Mouse (Mus musculus): ENCODE measurements around the gene Pglyrp1. TPM values are rescaled to one million over a fixed set of nuclear protein-coding genes. Genes with fewer than 3 reads are reported as not detected.

The Pglyrp1 gene
- polyA plus RNA-seq, 1 experiment from 2014 or later: 1.6 TPM

DNA sequence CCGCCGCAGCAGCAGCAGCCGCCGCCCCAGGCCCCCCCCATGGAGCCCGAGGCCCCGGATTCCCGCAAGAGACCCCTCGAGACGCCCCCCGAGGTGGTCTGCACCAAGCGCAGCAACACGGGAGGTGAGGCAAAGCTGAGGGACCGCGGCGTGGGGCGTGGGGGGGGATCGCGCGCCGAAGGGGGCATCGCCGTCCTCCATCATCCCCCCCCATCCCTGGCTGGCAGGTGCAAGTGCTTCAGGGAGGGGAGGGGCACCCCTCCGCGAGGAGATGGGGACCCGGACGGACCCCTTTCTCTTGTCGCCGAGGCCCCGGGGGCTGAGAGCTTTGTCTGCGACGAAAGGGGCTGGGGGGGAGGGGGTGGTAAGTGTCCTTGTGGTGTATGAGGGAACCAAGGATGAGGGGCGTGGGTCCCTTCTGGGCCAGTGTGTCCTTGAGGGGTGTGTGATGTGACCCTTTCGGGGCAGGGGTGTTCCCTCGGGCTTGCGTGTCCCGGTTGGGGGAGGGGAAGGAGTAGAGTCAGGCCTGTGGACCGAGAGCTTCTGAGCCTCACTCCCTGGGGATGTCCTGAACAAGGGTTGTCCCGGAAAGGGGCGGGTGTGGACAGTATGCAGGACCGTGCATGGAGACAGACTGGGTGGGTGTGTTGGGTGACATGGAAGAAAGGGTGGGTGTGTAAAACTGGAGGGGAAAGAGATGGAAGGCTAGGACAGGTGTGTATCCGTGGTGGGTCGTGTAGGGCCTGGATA is 55.1 kb downstream of the Pglyrp1 start:
- peak overlapping the region; percentile 58 for H3K4me3 ChIP-seq (ENCODE audit: low read depth, low read length)
- peaks cover 49% of the 10 kb centered on the region for H3K27me3 ChIP-seq (ENCODE audit: control insufficient read depth, insufficient read depth, low read length)
- H3K9ac ChIP-seq (ENCODE audit: low read depth, low read length): peak overlapping the region; percentile 65
- no peaks in the 10 kb centered on the region for H3K9me3 ChIP-seq (replicated peaks; ENCODE audit: control insufficient read depth, low read length)
- peak overlapping the region; percentile 91 for H3K4me2 ChIP-seq
- WGBS (ENCODE audit: insufficient replicate concordance): 2% methylated on average over 37 of the region's 42 CpGs
- peaks cover 8% of the 10 kb centered on the region for H3K4me1 ChIP-seq (ENCODE audit: control insufficient read depth, insufficient read depth, low read length)
- no peaks in the 10 kb centered on the region for H3K36me3 ChIP-seq (ENCODE audit: control insufficient read depth, insufficient read depth, low read length)
- ATAC-seq (replicated peaks; ENCODE audit: insufficient number of reproducible peaks, low FRiP score, low TSS enrichment): peak; percentile 41
- H3K27ac ChIP-seq (ENCODE audit: low read depth, low read length): no peak overlapping the region

GRCm38 (mm10) chr7:18926911-18927310 is 55.8 kb downstream of the Pglyrp1 start:
- no peak for ATAC-seq (replicated peaks; ENCODE audit: insufficient number of reproducible peaks, low FRiP score, low TSS enrichment)
- no peaks in the 10 kb centered on the region for H3K9me3 ChIP-seq (replicated peaks; ENCODE audit: control insufficient read depth, low read length)
- H3K4me3 ChIP-seq (ENCODE audit: low read depth, low read length): peak overlapping the region; percentile 58

GRCm38 (mm10) chr7:18927759-18928158 is 56.6 kb downstream of the Pglyrp1 start:
- H3K9ac ChIP-seq (ENCODE audit: low read depth, low read length): no peak overlapping the region
- H3K27ac ChIP-seq (ENCODE audit: low read depth, low read length): peak overlapping the region; percentile 17; the same call in 1 of the 2 replicates
- peaks cover 43% of the 10 kb centered on the region for H3K27me3 ChIP-seq (ENCODE audit: control insufficient read depth, insufficient read depth, low read length)
- no peak for ATAC-seq (replicated peaks; ENCODE audit: insufficient number of reproducible peaks, low FRiP score, low TSS enrichment)
- no peaks in the 10 kb centered on the region for H3K36me3 ChIP-seq (ENCODE audit: control insufficient read depth, insufficient read depth, low read length)
- no peak overlapping the region for H3K4me3 ChIP-seq (ENCODE audit: low read depth, low read length)
- H3K4me1 ChIP-seq (ENCODE audit: control insufficient read depth, insufficient read depth, low read length): peaks cover 8% of the 10 kb centered on the region
- no peaks in the 10 kb centered on the region for H3K9me3 ChIP-seq (replicated peaks; ENCODE audit: control insufficient read depth, low read length)
- peak overlapping the region; percentile 91 for H3K4me2 ChIP-seq
- 24% methylated on average over 3 of the region's 3 CpGs for WGBS (ENCODE audit: insufficient replicate concordance)

More at GRCm38 (mm10) chr7:18926911-18927310, 55.8 kb downstream of the Pglyrp1 start:
- peak overlapping the region; percentile 91 for H3K4me2 ChIP-seq
- peaks cover 46% of the 10 kb centered on the region for H3K27me3 ChIP-seq (ENCODE audit: control insufficient read depth, insufficient read depth, low read length)
- H3K4me1 ChIP-seq (ENCODE audit: control insufficient read depth, insufficient read depth, low read length): peaks cover 8% of the 10 kb centered on the region
- H3K36me3 ChIP-seq (ENCODE audit: control insufficient read depth, insufficient read depth, low read length): no peaks in the 10 kb centered on the region
- no peak overlapping the region for H3K27ac ChIP-seq (ENCODE audit: low read depth, low read length)
- H3K9ac ChIP-seq (ENCODE audit: low read depth, low read length): no peak overlapping the region
- 49% methylated on average over 6 of the region's 6 CpGs for WGBS (ENCODE audit: insufficient replicate concordance)

Other genes with a start within 250 kb of the Pglyrp1 start
- not detected in 2 replicates for gene Psg21, start 214.6 kb upstream of the Pglyrp1 start, polyA plus RNA-seq (2014; fragmentation: Nextera tagmentation; extraction: Ambion mirVana)
- gene Psg20, start 185.1 kb upstream of the Pglyrp1 start, polyA plus RNA-seq (2014; fragmentation: Nextera tagmentation; extraction: Ambion mirVana): not detected in 2 replicates
- not detected in 2 replicates for gene Psg22, start 153.2 kb upstream of the Pglyrp1 start, polyA plus RNA-seq (2014; fragmentation: Nextera tagmentation; extraction: Ambion mirVana)
- not detected in 2 replicates for gene Psg19, start 72.8 kb upstream of the Pglyrp1 start, polyA plus RNA-seq (2014; fragmentation: Nextera tagmentation; extraction: Ambion mirVana)
- gene Psg17, start 49.7 kb upstream of the Pglyrp1 start, polyA plus RNA-seq (2014; fragmentation: Nextera tagmentation; extraction: Ambion mirVana): 0.14 TPM in 1 of 2 replicates, not detected in the other
- gene Mill2, start 31.4 kb upstream of the Pglyrp1 start, polyA plus RNA-seq (2014; fragmentation: Nextera tagmentation; extraction: Ambion mirVana): not detected in 2 replicates
- 12.1 and 19.8 TPM in 2 replicates for gene Ccdc61, start 39.1 kb downstream of the Pglyrp1 start, polyA plus RNA-seq (2014; fragmentation: Nextera tagmentation; extraction: Ambion mirVana)
- 0.77 and 0.93 TPM in 2 replicates for gene Nova2, start 54.6 kb downstream of the Pglyrp1 start, polyA plus RNA-seq (2014; fragmentation: Nextera tagmentation; extraction: Ambion mirVana)
- gene Nanos2, start 116.1 kb downstream of the Pglyrp1 start, polyA plus RNA-seq (2014; fragmentation: Nextera tagmentation; extraction: Ambion mirVana): not detected in 2 replicates
- 2.1 and 2.2 TPM in 2 replicates for gene Mypop, start 119.9 kb downstream of the Pglyrp1 start, polyA plus RNA-seq (2014; fragmentation: Nextera tagmentation; extraction: Ambion mirVana)
- 13.9 and 14.2 TPM in 2 replicates for gene Irf2bp1, start 132.7 kb downstream of the Pglyrp1 start, polyA plus RNA-seq (2014; fragmentation: Nextera tagmentation; extraction: Ambion mirVana)
- 0.59 TPM in 1 of 2 replicates, not detected in the other for gene Foxa3, start 152.2 kb downstream of the Pglyrp1 start, polyA plus RNA-seq (2014; fragmentation: Nextera tagmentation; extraction: Ambion mirVana)
- 17.6 and 21.4 TPM in 2 replicates for gene Sympk, start 153.0 kb downstream of the Pglyrp1 start, polyA plus RNA-seq (2014; fragmentation: Nextera tagmentation; extraction: Ambion mirVana)
- not detected in 2 replicates for gene Rsph6a, start 183.4 kb downstream of the Pglyrp1 start, polyA plus RNA-seq (2014; fragmentation: Nextera tagmentation; extraction: Ambion mirVana)
- 15.2 and 16.2 TPM in 2 replicates for gene Dmwd, start 204.9 kb downstream of the Pglyrp1 start, polyA plus RNA-seq (2014; fragmentation: Nextera tagmentation; extraction: Ambion mirVana)
- 17.0 and 17.7 TPM in 2 replicates for gene Dmpk, start 212.5 kb downstream of the Pglyrp1 start, polyA plus RNA-seq (2014; fragmentation: Nextera tagmentation; extraction: Ambion mirVana)
- gene Six5, start 223.3 kb downstream of the Pglyrp1 start, polyA plus RNA-seq (2014; fragmentation: Nextera tagmentation; extraction: Ambion mirVana): 6.6 and 6.9 TPM in 2 replicates
- gene Gm4969, start 247.0 kb downstream of the Pglyrp1 start, polyA plus RNA-seq (2014; fragmentation: Nextera tagmentation; extraction: Ambion mirVana): 2.2 and 2.7 TPM in 2 replicates
- 6.3 and 6.4 TPM in 2 replicates for gene Fbxo46, start 248.5 kb downstream of the Pglyrp1 start, polyA plus RNA-seq (2014; fragmentation: Nextera tagmentation; extraction: Ambion mirVana)